Mouse (Mus musculus): ENCODE measurements at regions not wholly inside any gene's neighbourhood (a gene's known extent, or its start where the extent isn't known, plus 50 kb on each side); places are given as distances from the start of the nearest gene placed in this dataset.

DNA sequence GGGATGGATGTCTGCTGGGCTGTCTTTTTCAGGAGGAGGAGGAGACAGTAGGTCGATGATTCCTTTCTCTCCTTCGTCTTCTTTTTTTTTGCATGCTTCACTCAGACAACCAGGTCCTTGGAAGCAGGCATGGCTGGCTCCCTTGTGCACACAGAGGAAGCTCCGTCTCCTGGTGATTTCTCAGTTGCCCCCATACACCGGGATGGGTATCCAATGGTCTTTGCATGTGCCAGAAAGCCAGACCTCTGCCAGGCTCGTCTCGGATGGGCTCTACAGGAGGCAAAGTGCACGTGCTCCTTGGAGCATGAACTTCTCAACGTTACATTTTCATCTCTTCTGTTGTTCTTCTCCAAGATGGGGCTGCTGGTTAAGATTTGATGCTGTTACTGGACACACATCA, 82.7 kb downstream of the Emp1 start:
- TF ChIP-seq CTCF (IDR thresholded peaks at IDR 0.05) (no peak), EP300 (IDR thresholded peaks at IDR 0.05) (no peak)

All from lung, postnatal 0 days (tissue).